Mouse (Mus musculus): ENCODE measurements around the gene Rab11fip3.

GRCm38 (mm10) chr17:25970448-25970847, 98.9 kb downstream of the Rab11fip3 start:
- TF ChIP-seq GATA2 (IDR thresholded peaks at IDR 0.05; ENCODE audit: borderline replicate concordance, low read depth, low read length) (no peak), CTCF (IDR thresholded peaks at IDR 0.05; ENCODE audit: low read depth, low read length) (no peak), GATA1 (IDR thresholded peaks at IDR 0.05; ENCODE audit: borderline replicate concordance, low read length) (no peak), TAL1 (conservative IDR thresholded peaks at IDR 0.05; ENCODE audit: low read depth, low read length) (no peak), POLR2AphosphoS5 (IDR thresholded peaks at IDR 0.05; ENCODE audit: insufficient replicate concordance, low read depth, low read length) (no peak)
